Mouse (Mus musculus): ENCODE data around the gene Enox1. TPM values are rescaled to one million over a fixed set of nuclear protein-coding genes. Genes with fewer than 3 reads are reported as not detected.

Enox1 gene
- total and polyA plus RNA-seq, 2 experiments from 2014 or later, result 23.1 to 49.6 TPM

DNA sequence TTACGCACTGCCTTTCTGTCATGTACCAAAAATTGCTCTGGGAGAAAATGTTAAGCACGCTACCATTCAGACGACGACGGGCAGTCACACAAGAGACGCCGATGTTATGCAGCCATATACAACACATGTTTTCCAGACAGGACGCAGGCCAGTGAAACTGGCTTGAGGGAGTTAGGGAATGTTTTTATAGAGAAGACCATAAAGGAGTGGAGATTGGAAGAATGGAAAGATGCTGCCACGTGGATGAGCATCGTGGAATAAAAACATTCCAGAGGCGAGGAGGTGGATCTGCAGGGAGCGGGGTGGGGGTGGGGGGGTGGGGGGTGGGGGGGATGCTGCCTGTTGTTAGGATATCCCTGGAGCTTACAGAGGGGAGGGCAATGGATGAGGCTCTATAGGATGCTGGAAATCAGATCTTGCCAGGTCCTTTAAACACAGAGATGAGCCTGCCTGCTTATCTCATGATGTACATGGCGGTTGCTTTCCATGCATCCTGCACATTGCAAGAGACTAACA is 116.4 kb downstream of the Enox1 start:
- no peaks in the 10 kb centered on the region for H3K27me3 ChIP-seq (ENCODE audit: insufficient read depth, low read length)
- no peak overlapping the region for H3K27ac ChIP-seq (ENCODE audit: low read depth, low read length)
- H3K9ac ChIP-seq (replicated peaks; ENCODE audit: low read length, poor library complexity, severe bottlenecking), result no peak overlapping the region
- peaks cover 6% of the 10 kb centered on the region; the same call in 1 of the 2 replicates for H3K4me1 ChIP-seq (ENCODE audit: insufficient read depth, low read length)
- no peaks in the 10 kb centered on the region for H3K9me3 ChIP-seq (ENCODE audit: low read length)
- H3K4me2 ChIP-seq (ENCODE audit: low read depth, low read length, poor library complexity, severe bottlenecking), result 0 out of 2 replicates have a peak overlapping the region, but pooled peaks have one; percentile 15
- DNase-seq (ENCODE audit: low spot score) (no peak), ATAC-seq (ENCODE audit: low FRiP score) (peak; percentile 34; the same call in 1 of the 2 replicates)
- H3K36me3 ChIP-seq (ENCODE audit: insufficient read depth, low read length), result no peaks in the 10 kb centered on the region
- H3K4me3 ChIP-seq (ENCODE audit: low read depth, low read length), result no peak overlapping the region
- TF ChIP-seq CTCF (IDR thresholded peaks at IDR 0.05), result no peak
- 34% methylated on average over 13 of the region's 13 CpGs for WGBS

DNA sequence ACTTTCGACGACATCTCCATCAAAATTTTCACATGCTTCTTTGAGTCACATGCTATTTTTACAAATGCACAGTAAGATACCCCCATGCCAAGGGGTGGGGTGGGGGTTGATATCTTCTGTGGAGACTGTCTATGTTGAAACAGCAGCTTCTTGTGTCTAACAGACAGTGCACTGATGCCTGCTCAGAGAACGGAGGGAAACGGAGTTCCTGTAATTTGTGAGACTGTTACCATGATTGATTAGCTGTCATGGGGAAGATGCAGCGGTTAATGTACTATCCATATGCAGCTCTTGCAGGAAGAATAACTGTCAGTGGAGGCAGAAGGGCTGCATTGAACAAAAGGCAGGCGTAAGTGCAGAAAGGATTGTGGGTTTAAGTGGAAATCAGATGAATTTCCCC is 117.2 kb downstream of the Enox1 start:
- H3K4me2 ChIP-seq (ENCODE audit: low read depth, low read length, poor library complexity, severe bottlenecking), result no peak overlapping the region
- no peak overlapping the region for H3K4me3 ChIP-seq (ENCODE audit: low read depth, low read length)
- H3K9me3 ChIP-seq (ENCODE audit: low read length), result no peaks in the 10 kb centered on the region
- ATAC-seq (ENCODE audit: low FRiP score), result no peak
- H3K36me3 ChIP-seq (ENCODE audit: insufficient read depth, low read length), result no peaks in the 10 kb centered on the region
- peaks cover 6% of the 10 kb centered on the region; the same call in 1 of the 2 replicates for H3K4me1 ChIP-seq (ENCODE audit: insufficient read depth, low read length)
- TF ChIP-seq CTCF (IDR thresholded peaks at IDR 0.05), result no peak
- H3K9ac ChIP-seq (replicated peaks; ENCODE audit: low read length, poor library complexity, severe bottlenecking), result no peak overlapping the region
- H3K27ac ChIP-seq (ENCODE audit: low read depth, low read length), result no peak overlapping the region
- DNase-seq (ENCODE audit: low spot score), result peak; percentile 35
- 69% methylated on average over 6 of the region's 6 CpGs for WGBS
- no peaks in the 10 kb centered on the region for H3K27me3 ChIP-seq (ENCODE audit: insufficient read depth, low read length)

DNA sequence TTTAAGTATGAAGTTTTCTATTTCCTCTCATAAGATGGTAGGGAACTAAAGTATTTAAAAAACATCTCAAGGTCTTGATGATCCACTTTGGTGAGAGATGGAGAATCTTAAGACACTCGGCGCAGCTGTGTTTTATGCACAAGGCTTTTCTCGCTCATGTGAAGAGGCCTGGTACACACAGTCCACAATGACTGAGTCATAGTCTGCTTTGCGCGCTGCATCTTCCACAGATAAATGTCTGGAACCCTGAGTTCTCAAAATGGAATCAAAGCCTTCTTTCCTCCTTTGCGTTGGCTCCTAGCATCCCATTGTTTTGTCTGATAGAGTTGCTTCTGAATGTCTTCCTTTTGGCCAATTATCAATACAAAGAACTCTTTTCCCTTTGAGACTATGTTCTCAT is 119.0 kb downstream of the Enox1 start:
- H3K9ac ChIP-seq (replicated peaks; ENCODE audit: low read length, poor library complexity, severe bottlenecking), result no peak overlapping the region
- no peaks in the 10 kb centered on the region for H3K27me3 ChIP-seq (ENCODE audit: insufficient read depth, low read length)
- TF ChIP-seq CTCF (IDR thresholded peaks at IDR 0.05), result no peak
- H3K27ac ChIP-seq (ENCODE audit: low read depth, low read length), result no peak overlapping the region
- no peak overlapping the region for H3K4me2 ChIP-seq (ENCODE audit: low read depth, low read length, poor library complexity, severe bottlenecking)
- H3K4me1 ChIP-seq (ENCODE audit: insufficient read depth, low read length), result peaks cover 6% of the 10 kb centered on the region; the same call in 1 of the 2 replicates
- no peaks in the 10 kb centered on the region for H3K9me3 ChIP-seq (ENCODE audit: low read length)
- no peak for DNase-seq (ENCODE audit: low spot score)
- no peak overlapping the region for H3K4me3 ChIP-seq (ENCODE audit: low read depth, low read length)
- 91% methylated on average over 6 of the region's 6 CpGs for WGBS
- no peak for ATAC-seq (ENCODE audit: low FRiP score)
- no peaks in the 10 kb centered on the region for H3K36me3 ChIP-seq (ENCODE audit: insufficient read depth, low read length)

DNA sequence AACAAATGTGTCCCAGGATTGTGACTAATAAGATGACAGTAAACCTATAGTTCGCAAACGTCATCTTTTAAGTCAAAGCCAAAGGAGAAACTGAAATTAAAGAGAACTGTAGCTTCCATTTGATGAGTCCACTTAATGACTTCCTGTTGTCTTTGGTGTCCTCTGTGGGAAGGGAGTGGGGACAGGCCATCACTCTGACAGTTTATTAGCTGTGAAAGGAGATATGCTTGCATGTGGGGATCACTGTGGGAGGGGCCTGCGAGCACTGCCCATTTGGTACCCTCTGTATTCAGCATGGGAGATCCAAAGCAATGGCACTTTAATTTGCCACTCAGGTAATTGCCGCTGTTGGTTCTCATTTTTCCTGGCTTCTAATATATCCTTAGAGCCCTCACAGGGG is 122.6 kb downstream of the Enox1 start:
- Histone ChIP-seq H3K36me3 (ENCODE audit: insufficient read depth, low read length) (no peaks in the 10 kb centered on the region), H3K27ac (ENCODE audit: low read depth, low read length) (no peak overlapping the region), H3K4me3 (ENCODE audit: low read depth, low read length) (no peak overlapping the region), H3K27me3 (ENCODE audit: insufficient read depth, low read length) (no peaks in the 10 kb centered on the region), H3K4me2 (ENCODE audit: low read depth, low read length, poor library complexity, severe bottlenecking) (no peak overlapping the region), H3K9me3 (ENCODE audit: low read length) (no peaks in the 10 kb centered on the region), H3K9ac (replicated peaks; ENCODE audit: low read length, poor library complexity, severe bottlenecking) (no peak overlapping the region), H3K4me1 (ENCODE audit: insufficient read depth, low read length) (no peaks in the 10 kb centered on the region)
- no peak for TF ChIP-seq CTCF (IDR thresholded peaks at IDR 0.05)
- DNase-seq (ENCODE audit: low spot score) (no peak), ATAC-seq (ENCODE audit: low FRiP score) (no peak)
- WGBS, result 85% methylated on average over 4 of the region's 4 CpGs

DNA sequence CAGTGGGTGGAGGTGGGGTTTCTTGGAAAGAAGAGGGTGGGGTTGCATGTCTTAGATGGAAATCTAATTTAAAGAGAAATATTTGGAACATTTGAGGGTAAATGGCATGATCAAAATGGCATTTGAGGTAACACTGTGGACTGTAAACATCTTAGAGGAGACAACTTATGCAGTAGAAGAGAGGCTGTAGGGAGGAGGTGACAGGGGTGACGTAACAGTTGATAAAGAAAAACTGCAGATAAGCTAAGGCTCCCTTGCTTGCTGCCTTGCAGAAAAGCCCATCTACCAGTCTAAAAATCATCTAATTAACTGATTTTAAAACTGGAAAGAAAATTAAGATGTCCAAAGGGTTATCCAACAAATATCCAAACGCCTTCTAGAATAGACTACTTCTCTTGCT is 123.9 kb downstream of the Enox1 start:
- Histone ChIP-seq H3K36me3 (ENCODE audit: insufficient read depth, low read length) (no peaks in the 10 kb centered on the region), H3K4me2 (ENCODE audit: low read depth, low read length, poor library complexity, severe bottlenecking) (no peak overlapping the region), H3K27me3 (ENCODE audit: insufficient read depth, low read length) (no peaks in the 10 kb centered on the region), H3K4me1 (ENCODE audit: insufficient read depth, low read length) (no peaks in the 10 kb centered on the region), H3K9ac (replicated peaks; ENCODE audit: low read length, poor library complexity, severe bottlenecking) (no peak overlapping the region), H3K4me3 (ENCODE audit: low read depth, low read length) (no peak overlapping the region), H3K27ac (ENCODE audit: low read depth, low read length) (no peak overlapping the region), H3K9me3 (ENCODE audit: low read length) (no peaks in the 10 kb centered on the region)
- 92% methylated on average over 2 of the region's 2 CpGs for WGBS
- ATAC-seq (ENCODE audit: low FRiP score), result no peak
- no peak for DNase-seq (ENCODE audit: low spot score)
- TF ChIP-seq CTCF (IDR thresholded peaks at IDR 0.05), result no peak

DNA sequence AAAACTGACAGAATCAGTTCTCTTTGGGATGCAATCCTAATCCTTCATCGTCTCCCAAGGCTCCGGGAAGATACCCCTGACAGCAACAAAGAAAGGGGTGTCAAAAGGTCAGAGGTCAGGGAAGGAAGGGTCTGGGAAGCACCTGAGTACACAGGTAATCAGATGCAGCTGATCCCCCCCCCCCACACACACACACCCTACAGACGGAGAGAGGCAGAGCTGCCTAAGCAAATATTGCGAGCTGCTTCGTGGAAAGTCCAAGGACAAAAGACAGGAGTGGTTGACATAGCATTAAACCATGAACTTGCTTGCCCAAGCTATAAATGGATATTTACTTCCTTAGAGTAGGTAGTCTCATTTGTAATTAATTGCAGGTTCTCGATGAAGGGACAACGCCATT is 124.3 kb downstream of the Enox1 start:
- ATAC-seq (ENCODE audit: low FRiP score) (no peak), DNase-seq (ENCODE audit: low spot score) (no peak)
- Histone ChIP-seq H3K27me3 (ENCODE audit: insufficient read depth, low read length) (no peaks in the 10 kb centered on the region), H3K4me3 (ENCODE audit: low read depth, low read length) (no peak overlapping the region), H3K36me3 (ENCODE audit: insufficient read depth, low read length) (no peaks in the 10 kb centered on the region), H3K27ac (ENCODE audit: low read depth, low read length) (no peak overlapping the region), H3K9me3 (ENCODE audit: low read length) (no peaks in the 10 kb centered on the region), H3K4me1 (ENCODE audit: insufficient read depth, low read length) (no peaks in the 10 kb centered on the region), H3K9ac (replicated peaks; ENCODE audit: low read length, poor library complexity, severe bottlenecking) (no peak overlapping the region), H3K4me2 (ENCODE audit: low read depth, low read length, poor library complexity, severe bottlenecking) (no peak overlapping the region)
- 80% methylated on average over 7 of the region's 7 CpGs for WGBS
- no peak for TF ChIP-seq CTCF (IDR thresholded peaks at IDR 0.05)

Data from midbrain, postnatal 0 days (tissue).